Mouse (Mus musculus): ENCODE data around the gene Gas7. TPM values are rescaled to one million over a fixed set of nuclear protein-coding genes. Genes with fewer than 3 reads are reported as not detected.

Gene Gas7
- polyA plus RNA-seq, 1 experiment from 2014 or later = 24.4 TPM

GRCm38 (mm10) chr11:67657685-67658382 is 202.6 kb downstream of the Gas7 start:
- H3K27ac ChIP-seq (replicated peaks) = no peak overlapping the region
- 45% methylated on average over 11 of the region's 11 CpGs for WGBS
- H3K9me3 ChIP-seq (replicated peaks) = no peaks in the 10 kb centered on the region
- no peaks in the 10 kb centered on the region for H3K36me3 ChIP-seq
- ATAC-seq (ENCODE audit: insufficient number of reproducible peaks, low FRiP score, low TSS enrichment, low read depth) = no peak
- H3K27me3 ChIP-seq = no peaks in the 10 kb centered on the region
- peaks cover 2% of the 10 kb centered on the region for H3K4me1 ChIP-seq
- H3K4me3 ChIP-seq (replicated peaks) = no peak overlapping the region
- no peak overlapping the region for H3K4me2 ChIP-seq (replicated peaks)
- no peak overlapping the region for H3K9ac ChIP-seq

GRCm38 (mm10) chr11:67661465-67661864 is 206.2 kb downstream of the Gas7 start:
- no peaks in the 10 kb centered on the region for H3K4me1 ChIP-seq
- H3K27me3 ChIP-seq = no peaks in the 10 kb centered on the region
- no peaks in the 10 kb centered on the region for H3K9me3 ChIP-seq (replicated peaks)
- H3K9ac ChIP-seq = no peak overlapping the region
- no peak for ATAC-seq (ENCODE audit: insufficient number of reproducible peaks, low FRiP score, low TSS enrichment, low read depth)
- no peak overlapping the region for H3K4me2 ChIP-seq (replicated peaks)
- 81% methylated on average over 8 of the region's 8 CpGs for WGBS
- H3K27ac ChIP-seq (replicated peaks) = no peak overlapping the region
- H3K36me3 ChIP-seq = no peaks in the 10 kb centered on the region
- no peak overlapping the region for H3K4me3 ChIP-seq (replicated peaks)

GRCm38 (mm10) chr11:67663437-67663836 is 208.2 kb downstream of the Gas7 start:
- H3K4me1 ChIP-seq = peaks cover 8% of the 10 kb centered on the region
- H3K9ac ChIP-seq = no peak overlapping the region
- no peak overlapping the region for H3K27ac ChIP-seq (replicated peaks)
- H3K4me2 ChIP-seq (replicated peaks) = no peak overlapping the region
- H3K9me3 ChIP-seq (replicated peaks) = no peaks in the 10 kb centered on the region
- no peaks in the 10 kb centered on the region for H3K27me3 ChIP-seq
- H3K36me3 ChIP-seq = no peaks in the 10 kb centered on the region
- no peak overlapping the region for H3K4me3 ChIP-seq (replicated peaks)
- 90% methylated on average over 4 of the region's 4 CpGs for WGBS
- ATAC-seq (ENCODE audit: insufficient number of reproducible peaks, low FRiP score, low TSS enrichment, low read depth) = no peak

DNA sequence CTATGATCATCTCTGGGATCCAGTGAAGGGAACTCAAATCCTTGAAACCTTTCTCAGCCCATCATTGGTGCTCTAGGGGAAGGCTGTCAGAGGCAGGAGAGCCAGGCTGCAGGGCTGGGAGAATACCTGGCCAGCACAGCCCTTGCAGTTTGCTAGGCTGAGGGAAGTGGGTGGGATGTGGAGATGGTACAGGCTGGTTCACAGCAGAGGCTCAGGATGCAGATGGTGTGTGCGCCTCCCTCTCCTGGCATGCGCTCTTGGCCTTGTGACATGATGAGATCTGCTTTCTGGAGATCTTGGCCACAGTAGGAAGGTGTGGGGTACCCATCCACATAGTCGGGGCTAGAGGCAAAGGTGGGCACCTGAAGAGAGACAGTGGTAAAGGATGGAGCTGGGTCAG is 209.0 kb downstream of the Gas7 start:
- ATAC-seq (ENCODE audit: insufficient number of reproducible peaks, low FRiP score, low TSS enrichment, low read depth) = no peak
- Histone ChIP-seq H3K27me3 (no peaks in the 10 kb centered on the region), H3K4me3 (replicated peaks) (no peak overlapping the region), H3K27ac (replicated peaks) (no peak overlapping the region), H3K36me3 (no peaks in the 10 kb centered on the region), H3K9ac (no peak overlapping the region), H3K9me3 (replicated peaks) (no peaks in the 10 kb centered on the region), H3K4me2 (replicated peaks) (no peak overlapping the region), H3K4me1 (peaks cover 8% of the 10 kb centered on the region)
- 93% methylated on average over 3 of the region's 3 CpGs for WGBS

DNA sequence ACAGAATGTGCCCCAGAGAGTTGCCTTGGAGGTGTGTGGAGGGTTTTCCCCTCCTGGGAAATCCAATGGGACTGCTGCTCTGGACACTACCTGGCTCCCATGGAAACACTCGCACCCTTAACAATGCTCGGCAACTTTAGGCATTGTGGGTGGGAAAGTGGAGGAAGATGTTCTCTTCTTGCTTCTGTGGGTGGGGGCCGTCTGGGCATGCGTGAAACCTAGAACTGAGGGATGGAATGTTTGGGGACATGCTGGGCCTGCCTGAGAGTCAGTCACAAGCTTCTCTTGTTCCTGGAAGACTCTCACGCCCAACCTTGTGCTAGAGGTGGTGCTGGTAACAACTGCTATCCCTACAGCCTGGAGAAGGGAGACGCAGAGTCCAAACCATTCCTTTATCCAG is 209.7 kb downstream of the Gas7 start:
- no peaks in the 10 kb centered on the region for H3K36me3 ChIP-seq
- H3K4me1 ChIP-seq = peaks cover 8% of the 10 kb centered on the region
- no peak overlapping the region for H3K4me2 ChIP-seq (replicated peaks)
- no peak overlapping the region for H3K27ac ChIP-seq (replicated peaks)
- no peaks in the 10 kb centered on the region for H3K27me3 ChIP-seq
- WGBS = 83% methylated on average over 6 of the region's 6 CpGs
- no peak for ATAC-seq (ENCODE audit: insufficient number of reproducible peaks, low FRiP score, low TSS enrichment, low read depth)
- no peaks in the 10 kb centered on the region for H3K9me3 ChIP-seq (replicated peaks)
- H3K9ac ChIP-seq = no peak overlapping the region
- no peak overlapping the region for H3K4me3 ChIP-seq (replicated peaks)

DNA sequence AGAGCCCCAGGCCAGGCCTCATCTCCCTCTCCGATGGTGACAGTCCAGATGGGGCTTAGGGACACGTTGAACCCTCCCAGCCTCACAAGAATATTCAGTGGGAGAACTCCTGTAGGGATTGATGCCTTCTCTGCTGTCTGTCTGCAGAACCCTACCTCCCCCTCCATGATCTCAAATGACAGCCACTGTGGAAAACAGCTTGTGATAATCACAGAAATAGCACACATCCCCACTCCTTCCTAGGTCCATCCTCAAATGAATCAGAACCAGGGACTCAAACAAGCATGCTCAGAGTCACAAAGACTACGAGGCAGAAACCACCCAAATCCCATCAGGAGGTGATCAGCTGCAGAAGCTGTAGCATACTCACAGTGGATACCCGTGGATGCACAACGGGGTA is 210.9 kb downstream of the Gas7 start:
- Histone ChIP-seq H3K27ac (replicated peaks) (no peak overlapping the region), H3K36me3 (no peaks in the 10 kb centered on the region), H3K4me1 (peaks cover 8% of the 10 kb centered on the region), H3K27me3 (no peaks in the 10 kb centered on the region), H3K9ac (no peak overlapping the region), H3K9me3 (replicated peaks) (no peaks in the 10 kb centered on the region), H3K4me3 (replicated peaks) (no peak overlapping the region), H3K4me2 (replicated peaks) (no peak overlapping the region)
- ATAC-seq (ENCODE audit: insufficient number of reproducible peaks, low FRiP score, low TSS enrichment, low read depth) = no peak
- WGBS = 76% methylated on average over 5 of the region's 5 CpGs

DNA sequence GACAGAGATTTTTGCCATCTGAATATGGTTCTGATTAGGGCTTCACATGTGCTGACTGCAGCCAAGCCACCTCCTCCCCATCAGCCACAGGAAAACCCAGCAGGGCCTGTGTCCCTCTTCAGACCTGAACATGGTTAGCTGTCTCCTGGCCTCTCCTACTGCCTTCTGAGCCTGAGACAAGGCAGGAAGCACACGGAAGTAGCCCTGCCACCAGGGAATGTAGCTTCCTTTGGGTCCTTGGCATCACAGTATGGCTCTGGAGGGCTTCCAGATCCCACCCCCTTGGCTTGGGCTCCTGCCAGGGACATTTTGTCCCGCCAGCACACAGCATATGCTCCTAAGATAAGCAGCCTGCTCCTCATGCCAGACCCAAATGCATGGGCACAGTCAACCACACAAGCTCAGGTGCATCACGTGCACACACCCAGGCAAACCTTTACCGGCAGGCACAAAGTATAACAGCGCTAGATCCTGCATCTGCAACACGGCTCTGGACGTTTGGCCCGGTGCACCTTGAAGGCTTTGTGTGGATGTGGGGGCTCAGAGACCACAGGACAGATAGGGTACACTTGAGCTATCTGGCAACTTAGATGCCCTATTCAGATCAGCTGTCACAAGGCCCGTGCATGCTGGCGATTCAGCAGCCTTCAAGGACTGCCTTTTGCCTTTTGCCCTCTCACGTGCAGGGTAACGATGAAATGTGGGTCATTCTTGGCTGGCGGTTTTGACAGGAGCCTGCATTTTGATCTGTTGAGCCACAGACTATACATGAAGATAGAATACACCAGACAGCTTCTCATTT is 212.5 kb downstream of the Gas7 start:
- Histone ChIP-seq H3K4me2 (replicated peaks) (no peak overlapping the region), H3K4me3 (replicated peaks) (no peak overlapping the region), H3K9me3 (replicated peaks) (no peaks in the 10 kb centered on the region), H3K27me3 (no peaks in the 10 kb centered on the region), H3K9ac (no peak overlapping the region), H3K4me1 (peaks cover 8% of the 10 kb centered on the region), H3K36me3 (no peaks in the 10 kb centered on the region), H3K27ac (replicated peaks) (peak overlapping the region; percentile 48; the same call in 1 of the 2 replicates)
- ATAC-seq (ENCODE audit: insufficient number of reproducible peaks, low FRiP score, low TSS enrichment, low read depth) = 0 out of 2 replicates have a peak, but pooled peaks have one; percentile 25
- 77% methylated on average over 13 of the region's 13 CpGs for WGBS

DNA sequence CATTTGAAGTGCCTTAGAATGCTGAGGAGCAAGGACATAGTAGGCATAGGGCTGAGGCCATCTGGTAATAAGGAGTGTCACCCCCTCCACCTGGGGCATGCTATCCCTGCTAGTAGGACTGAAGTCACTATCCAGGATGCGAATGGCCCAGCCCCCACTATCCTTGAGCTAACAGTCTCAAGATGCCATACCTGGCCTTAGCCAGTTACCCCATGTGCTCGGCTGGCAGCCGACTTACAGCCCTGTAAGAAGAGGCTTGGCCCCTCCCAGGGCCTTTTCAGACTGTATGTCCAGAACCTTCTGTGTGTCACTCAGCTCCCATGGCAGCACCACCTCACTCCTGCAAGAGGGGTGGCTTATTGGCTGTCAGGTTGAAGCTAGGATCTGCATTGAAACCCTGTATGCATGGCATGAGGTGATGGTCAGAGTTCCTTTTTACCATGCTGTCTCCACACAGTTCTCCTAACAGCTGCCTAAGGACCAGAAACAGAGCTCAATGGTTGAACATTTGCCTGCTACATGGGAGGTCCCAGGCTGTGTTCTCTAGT is 213.3 kb downstream of the Gas7 start:
- peaks cover 8% of the 10 kb centered on the region for H3K4me1 ChIP-seq
- no peak for ATAC-seq (ENCODE audit: insufficient number of reproducible peaks, low FRiP score, low TSS enrichment, low read depth)
- H3K9ac ChIP-seq = no peak overlapping the region
- H3K27me3 ChIP-seq = no peaks in the 10 kb centered on the region
- H3K9me3 ChIP-seq (replicated peaks) = no peaks in the 10 kb centered on the region
- H3K4me2 ChIP-seq (replicated peaks) = no peak overlapping the region
- no peak overlapping the region for H3K27ac ChIP-seq (replicated peaks)
- H3K4me3 ChIP-seq (replicated peaks) = no peak overlapping the region
- 82% methylated on average over 3 of the region's 3 CpGs for WGBS
- H3K36me3 ChIP-seq = no peaks in the 10 kb centered on the region

DNA sequence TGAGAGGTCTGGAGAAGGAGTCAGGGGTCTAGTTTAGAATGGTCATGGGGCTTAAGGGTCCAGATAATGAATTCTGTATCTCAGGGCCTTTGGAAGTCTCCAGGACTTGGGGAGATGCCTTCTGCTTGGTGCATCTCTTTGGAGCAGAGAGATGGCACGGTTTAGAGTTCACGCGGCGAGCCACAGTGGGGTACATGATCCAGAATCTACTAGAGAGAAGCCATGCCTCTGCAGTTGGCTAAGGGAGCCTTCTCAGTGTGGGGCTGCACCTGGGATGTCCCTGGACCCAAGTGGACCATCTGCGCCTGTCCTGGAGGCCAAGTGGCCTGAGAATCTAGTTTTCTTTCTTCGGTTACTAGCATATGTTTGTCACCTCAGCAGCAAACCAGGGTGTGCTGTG is 214.8 kb downstream of the Gas7 start:
- H3K4me1 ChIP-seq = peaks cover 8% of the 10 kb centered on the region
- H3K4me3 ChIP-seq (replicated peaks) = no peak overlapping the region
- no peaks in the 10 kb centered on the region for H3K27me3 ChIP-seq
- no peak for ATAC-seq (ENCODE audit: insufficient number of reproducible peaks, low FRiP score, low TSS enrichment, low read depth)
- H3K9me3 ChIP-seq (replicated peaks) = no peaks in the 10 kb centered on the region
- 96% methylated on average over 6 of the region's 6 CpGs for WGBS
- no peaks in the 10 kb centered on the region for H3K36me3 ChIP-seq
- H3K27ac ChIP-seq (replicated peaks) = no peak overlapping the region
- H3K4me2 ChIP-seq (replicated peaks) = no peak overlapping the region
- H3K9ac ChIP-seq = no peak overlapping the region

DNA sequence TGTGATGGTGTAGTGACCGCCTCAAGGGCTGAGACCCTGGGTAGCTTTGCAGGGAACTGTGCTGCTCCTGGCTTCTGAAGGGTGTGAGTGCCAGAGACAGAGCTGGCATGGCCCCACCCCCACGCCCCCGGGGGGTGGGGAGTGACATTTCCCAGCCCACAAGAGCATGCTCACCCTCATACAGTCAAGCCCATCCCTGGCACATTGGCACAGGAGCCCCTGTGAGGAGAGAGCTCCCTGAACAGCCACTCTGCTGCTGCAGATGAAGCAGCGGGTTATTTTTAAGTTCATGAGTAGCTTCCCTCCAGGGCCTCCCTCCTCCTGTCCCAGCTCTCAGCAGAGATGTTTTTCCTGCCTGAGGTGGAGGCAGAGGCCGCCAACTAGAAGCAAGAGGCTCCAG is 216.9 kb downstream of the Gas7 start:
- Histone ChIP-seq H3K4me3 (replicated peaks) (no peak overlapping the region), H3K9me3 (replicated peaks) (no peaks in the 10 kb centered on the region), H3K36me3 (no peaks in the 10 kb centered on the region), H3K4me1 (peaks cover 8% of the 10 kb centered on the region), H3K9ac (no peak overlapping the region), H3K27ac (replicated peaks) (no peak overlapping the region), H3K4me2 (replicated peaks) (no peak overlapping the region), H3K27me3 (no peaks in the 10 kb centered on the region)
- 55% methylated on average over 5 of the region's 5 CpGs for WGBS
- no peak for ATAC-seq (ENCODE audit: insufficient number of reproducible peaks, low FRiP score, low TSS enrichment, low read depth)

- 58% methylated on average over 12 of the region's 12 CpGs for WGBS
- Histone ChIP-seq H3K4me2 (replicated peaks) (no peak overlapping the region), H3K4me3 (replicated peaks) (no peak overlapping the region), H3K27ac (replicated peaks) (no peak overlapping the region), H3K9ac (no peak overlapping the region), H3K9me3 (replicated peaks) (no peaks in the 10 kb centered on the region), H3K36me3 (0 out of 2 replicates have a peak, but pooled peaks cover 2% of the 10 kb centered on the region), H3K4me1 (no peaks in the 10 kb centered on the region), H3K27me3 (no peaks in the 10 kb centered on the region)
- ATAC-seq (ENCODE audit: insufficient number of reproducible peaks, low FRiP score, low TSS enrichment, low read depth) = no peak
Measured at GRCm38 (mm10) chr11:67675562-67676540, 220.6 kb downstream of the Gas7 start.
